Mouse (Mus musculus) gastrocnemius, postnatal 36 days (tissue): Measurements from ENCODE around the gene Csrp1. TPM values are rescaled to one million over a fixed set of nuclear protein-coding genes. Genes with fewer than 3 reads are reported as not detected.

ENCODE experiments used
- DNase-seq, 2 experiments: peaks; one replicate each; pipeline ENCODE4 v3.0.0; 2022
- intact Hi-C: fragments of 180-260 bp; cut with DNase I; formaldehyde crosslinking; loops from one replicate; pipeline ENCODE4 v1.15.1; 2025
- long read RNA-seq, 2 experiments: library from polyadenylated mRNA; stranded (forward); transcript quantifications; one replicate each; pipeline ENCODE4 v2.0.0; 2021
- total RNA-seq, 2 experiments: library from RNA; stranded (reverse); gene quantifications; 2 replicates each; pipeline ENCODE4 v1.2.3; 2021

Gene Csrp1
- total RNA-seq, result 10 to 100 TPM; 18.1 to 22.8 TPM
- long read RNA-seq, experiment 1, transcript Csrp1-201 (6 exons, 1,823 nt), result major isoform, 5 of 6 reads
- long read RNA-seq, experiment 1, partial matches to known transcripts, result 1 of 6 reads
- long read RNA-seq, experiment 1, other reads (novel, unspliced or antisense), result 0 of 6 reads
- long read RNA-seq, experiment 2, partial matches to known transcripts, result 5 of 9 reads
- long read RNA-seq, experiment 2, other reads (novel, unspliced or antisense), result 0 of 9 reads

- no peak for DNase-seq
- intact Hi-C loops, result loop anchor here (1.0 to 2.0 kb wide), 2 partner anchors 32 to 61 kb away; no protein-coding TSS in a partner anchor
Observed at GRCm38 (mm10) chr1:135719983-135720382, at the start of gene Csrp1. TSS of gene Csrp1 (plus strand) at chr1:135720061.

- DNase-seq, result peak; percentile 79 to 84
- intact Hi-C loops, result loop anchor here (1.0 to 2.0 kb wide), 2 partner anchors 124 to 210 kb away; no protein-coding TSS in a partner anchor
Observed at GRCm38 (mm10) chr1:135670397-135671130, 49.3 kb upstream of the Csrp1 start.

- DNase-seq, result no peak
- intact Hi-C loops, result loop anchor here (2.0 kb wide), 1 partner anchor 211 kb away; no protein-coding TSS in a partner anchor
Observed at GRCm38 (mm10) chr1:135671406-135671805, 48.5 kb upstream of the Csrp1 start.

- no peak for DNase-seq
- intact Hi-C loops, result loop anchor here (2.0 kb wide), 1 partner anchor 211 kb away; no protein-coding TSS in a partner anchor
Observed at GRCm38 (mm10) chr1:135671956-135672355, 47.9 kb upstream of the Csrp1 start.

GRCm38 (mm10) chr1:135672374-135672773 is 47.5 kb upstream of the Csrp1 start:
- intact Hi-C loops, result no loop called here
- no peak for DNase-seq

- intact Hi-C loops, result no loop called here
- DNase-seq, result no peak
Observed at GRCm38 (mm10) chr1:135673423-135673822, 46.4 kb upstream of the Csrp1 start.

- intact Hi-C loops, result no loop called here
Observed at GRCm38 (mm10) chr1:135675449-135676129, 44.3 kb upstream of the Csrp1 start.

GRCm38 (mm10) chr1:135676247-135676646 is 43.6 kb upstream of the Csrp1 start:
- DNase-seq, result no peak
- intact Hi-C loops, result no loop called here

More at GRCm38 (mm10) chr1:135675449-135676129, 44.3 kb upstream of the Csrp1 start:
- no peak for DNase-seq

- no peak for DNase-seq
- intact Hi-C loops, result no loop called here
Observed at GRCm38 (mm10) chr1:135676938-135677682, 42.8 kb upstream of the Csrp1 start.

GRCm38 (mm10) chr1:135678145-135678544 is 41.7 kb upstream of the Csrp1 start:
- DNase-seq, result no peak
- intact Hi-C loops, result no loop called here

GRCm38 (mm10) chr1:135680716-135681115 is 39.1 kb upstream of the Csrp1 start:
- DNase-seq, result no peak
- intact Hi-C loops, result no loop called here

- intact Hi-C loops, result no loop called here
- DNase-seq, result no peak
Observed at GRCm38 (mm10) chr1:135681122-135681521, 38.7 kb upstream of the Csrp1 start.

- intact Hi-C loops, result no loop called here
- DNase-seq, result no peak
Observed at GRCm38 (mm10) chr1:135684895-135685294, 35.0 kb upstream of the Csrp1 start.

- intact Hi-C loops, result no loop called here
- DNase-seq, result no peak
Observed at GRCm38 (mm10) chr1:135685316-135685715, 34.5 kb upstream of the Csrp1 start.

GRCm38 (mm10) chr1:135686792-135687510 is 32.9 kb upstream of the Csrp1 start:
- peak in 1 of 2 experiments; percentile 19 for DNase-seq
- intact Hi-C loops, result no loop called here

- peak; percentile 76 to 83 for DNase-seq
- intact Hi-C loops, result no loop called here
Observed at GRCm38 (mm10) chr1:135687771-135688492, 31.9 kb upstream of the Csrp1 start.

GRCm38 (mm10) chr1:135688686-135689085 is 31.2 kb upstream of the Csrp1 start:
- intact Hi-C loops, result no loop called here

GRCm38 (mm10) chr1:135690784-135691416 is 29.0 kb upstream of the Csrp1 start:
- intact Hi-C loops, result no loop called here
- no peak for DNase-seq

More at GRCm38 (mm10) chr1:135688686-135689085, 31.2 kb upstream of the Csrp1 start:
- DNase-seq, result no peak

GRCm38 (mm10) chr1:135691417-135691815 is 28.4 kb upstream of the Csrp1 start:
- no peak for DNase-seq
- intact Hi-C loops, result no loop called here
